Mouse (Mus musculus): Measurements from ENCODE around the gene Pus7. TPM values are rescaled to one million over a fixed set of nuclear protein-coding genes. Genes with fewer than 3 reads are reported as not detected.

The Pus7 gene
- polyA plus RNA-seq (2017; shearing (Covaris generic)) = 10 to 100 TPM; 15.5 to 17.5 TPM

GRCm38 (mm10) chr5:23782931-23783877 is at the start of gene Pus7:
TSS of gene Pus7 (minus strand) at chr5:23783711.

GRCm38 (mm10) chr5:23787536-23788389 is 4.3 kb upstream of the Pus7 start, which contains the start of gene Rint1:
TSS of gene Rint1 (plus strand) at chr5:23787711.

Other genes starting within 250 kb of the Pus7 start
- gene Srpk2, start 99.1 kb downstream of the Pus7 start, polyA plus RNA-seq (2017; shearing (Covaris generic)) = 10 to 100 TPM; 52.5 to 58.0 TPM
- 10 to 100 TPM; 20.8 to 22.9 TPM for gene Rint1, start 4.0 kb upstream of the Pus7 start, polyA plus RNA-seq (2017; shearing (Covaris generic))
- 10 to 100 TPM; 67.2 to 84.3 TPM for gene Tomm7, start 60.5 kb upstream of the Pus7 start, polyA plus RNA-seq (2017; shearing (Covaris generic))
- gene Fam126a, start 247.0 kb upstream of the Pus7 start, polyA plus RNA-seq (2017; shearing (Covaris generic)) = 10 to 100 TPM in 1 of 2 experiments, 1 to 10 TPM in 1; 9.5 to 24.7 TPM